Mouse (Mus musculus) lung, postnatal 0 days (tissue): ENCODE measurements at regions not wholly inside any gene's neighbourhood (a gene's known extent, or its start where the extent isn't known, plus 50 kb on each side); places are given as distances from the start of the nearest gene placed in this dataset.

ENCODE experiments used
- CTCF ChIP-seq: IDR thresholded peaks from 2 replicates; pipeline ENCODE4 v1.5.1; 2016; ENCODE audit warnings: antibody characterized with exemption, mild to moderate bottlenecking
- EP300 ChIP-seq: IDR thresholded peaks from 2 replicates; pipeline ENCODE4 v1.6.1; 2016; ENCODE audit warnings: antibody characterized with exemption, mild to moderate bottlenecking, control low read depth

GRCm38 (mm10) chr1:69349826-69350225, 242.0 kb upstream of the Erbb4 start:
- TF ChIP-seq CTCF (no peak), EP300 (no peak)
